Mouse (Mus musculus) thymus, adult 2 months (tissue): Measurements from ENCODE around the gene Ints11. TPM values are rescaled to one million over a fixed set of nuclear protein-coding genes. Genes with fewer than 3 reads are reported as not detected.

Experiments
- DNase-seq: peaks from one replicate; pipeline ENCODE4 v3.0.0; 2021
- H3K27ac ChIP-seq: fragments of 200-500 bp; 2 replicates; pipeline ENCODE4 v1.5.1; 2012; ENCODE audit warnings: low read length, control low read depth; ENCODE audit not compliant: control insufficient read depth, insufficient read depth
- H3K27me3 ChIP-seq: fragments of 200-500 bp; 2 replicates; pipeline ENCODE4 v1.6.1; 2012; ENCODE audit warnings: mild to moderate bottlenecking, low read length, moderate library complexity, mixed read lengths; ENCODE audit not compliant: control insufficient read depth, insufficient read depth
- H3K36me3 ChIP-seq: fragments of 200-500 bp; 2 replicates; pipeline ENCODE4 v1.6.1; 2012; ENCODE audit warnings: mild to moderate bottlenecking, low read length, moderate library complexity; ENCODE audit not compliant: control insufficient read depth, insufficient read depth
- H3K4me1 ChIP-seq: fragments of 200-500 bp; replicated peaks from 2 replicates; pipeline ENCODE4 v1.6.1; 2012; ENCODE audit warnings: low read length; ENCODE audit not compliant: control insufficient read depth, insufficient read depth
- H3K4me3 ChIP-seq: fragments of 200-500 bp; 2 replicates; pipeline ENCODE4 v1.5.1; 2012; ENCODE audit warnings: mild to moderate bottlenecking, low read length, control low read depth, moderate library complexity; ENCODE audit not compliant: control insufficient read depth, insufficient read depth
- CTCF ChIP-seq: fragments of 200-500 bp; IDR thresholded peaks from 2 replicates; pipeline ENCODE4 v1.5.1; 2012; ENCODE audit warnings: mild to moderate bottlenecking, control low read depth, low read length, moderate library complexity, borderline replicate concordance; ENCODE audit not compliant: control insufficient read depth, poor library complexity, insufficient read depth; ENCODE audit errors: extremely low read depth
- POLR2A ChIP-seq: fragments of 200-500 bp; IDR thresholded peaks from 2 replicates; pipeline ENCODE4 v1.6.1; 2012; ENCODE audit warnings: mild to moderate bottlenecking, low read length, control low read depth, moderate library complexity; ENCODE audit not compliant: control insufficient read depth, poor library complexity, insufficient read depth; ENCODE audit errors: extremely low read depth
- WGBS: fragments of 180-500 bp; shearing (Covaris S2); methylation state at CpG from one replicate; pipeline ENCODE4 v1.1.7; 2018; 5-methylcytosine and 5-hydroxymethylcytosine counted together
- polyA plus RNA-seq: library from polyadenylated mRNA; depleted of rRNA; stranded (reverse); fragments of >200 nt; gene quantifications from 2 replicates; pipeline ENCODE4 v1.2.3, GENCODE M21; 2012

Gene Ints11
- polyA plus RNA-seq, 1 experiment, result 107 TPM

- H3K27me3 ChIP-seq, result no peaks in the 10 kb centered on the region
- no peak overlapping the region for H3K27ac ChIP-seq
- H3K4me1 ChIP-seq, result peaks cover 19% of the 10 kb centered on the region
Measured at GRCm38 (mm10) chr4:155847591-155848352, 21.6 kb upstream of the Ints11 start.

GRCm38 (mm10) chr4:155848434-155849095 lies 20.8 kb upstream of the Ints11 start:
- Histone ChIP-seq H3K36me3 (no peaks in the 10 kb centered on the region), H3K4me1 (peaks cover 19% of the 10 kb centered on the region), H3K4me3 (no peak overlapping the region), H3K27ac (no peak overlapping the region), H3K27me3 (no peaks in the 10 kb centered on the region)
- 82% methylated on average over 7 of the region's 7 CpGs for WGBS
- DNase-seq, result no peak
- no peak for TF ChIP-seq POLR2A
- no peak for TF ChIP-seq CTCF

More at GRCm38 (mm10) chr4:155847591-155848352, 21.6 kb upstream of the Ints11 start:
- Histone ChIP-seq H3K36me3 (no peaks in the 10 kb centered on the region), H3K4me3 (peak overlapping the region; percentile 91)
- peak; percentile 63 for DNase-seq
- WGBS, result 5% methylated on average over 69 of the region's 69 CpGs
- TF ChIP-seq POLR2A (no peak), CTCF (no peak)

- 62% methylated on average over 2 of the region's 2 CpGs for WGBS
- TF ChIP-seq CTCF (no peak), POLR2A (no peak)
- Histone ChIP-seq H3K36me3 (no peaks in the 10 kb centered on the region), H3K4me1 (peaks cover 19% of the 10 kb centered on the region), H3K4me3 (no peak overlapping the region), H3K27ac (no peak overlapping the region), H3K27me3 (no peaks in the 10 kb centered on the region)
- DNase-seq, result no peak
Measured at GRCm38 (mm10) chr4:155849391-155849790, 20.0 kb upstream of the Ints11 start.

DNA sequence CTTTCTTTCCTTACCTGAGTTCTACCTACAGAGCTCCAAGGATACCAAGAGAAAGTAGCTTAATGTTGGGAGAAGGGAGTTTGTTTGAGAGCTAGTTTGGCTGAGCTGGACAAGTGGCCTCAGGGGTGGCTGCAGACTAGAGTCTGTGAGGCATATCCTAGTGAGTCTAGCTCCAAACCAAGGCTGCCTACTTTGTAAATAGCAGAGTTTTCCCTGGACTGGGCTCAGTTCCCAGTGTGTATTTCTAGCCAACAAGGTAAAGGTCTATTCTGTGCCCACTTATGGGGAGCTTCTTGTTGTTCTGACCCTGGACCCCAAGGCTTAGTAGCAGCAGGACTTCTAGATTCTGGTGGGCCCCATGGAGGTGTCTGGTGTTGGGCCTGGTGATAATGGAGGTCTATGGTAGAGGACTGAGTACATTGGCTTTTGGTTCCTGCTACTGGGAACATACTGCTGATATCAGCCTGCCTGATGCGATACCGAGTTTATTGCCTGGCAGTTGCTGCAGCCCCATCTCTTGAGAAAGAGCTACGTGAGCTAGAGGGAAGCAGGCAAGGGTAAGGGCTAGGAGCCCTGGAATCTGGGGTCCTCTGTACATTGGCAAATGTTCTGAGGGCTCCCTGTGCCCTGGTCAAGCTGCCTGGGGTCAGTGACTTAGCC lies 19.4 kb upstream of the Ints11 start:
- no peak overlapping the region for H3K4me3 ChIP-seq
- DNase-seq, result no peak
- TF ChIP-seq POLR2A (no peak), CTCF (no peak)
- no peaks in the 10 kb centered on the region for H3K36me3 ChIP-seq
- peaks cover 19% of the 10 kb centered on the region for H3K4me1 ChIP-seq
- no peaks in the 10 kb centered on the region for H3K27me3 ChIP-seq
- H3K27ac ChIP-seq, result no peak overlapping the region
- WGBS, result 98% methylated on average over 3 of the region's 3 CpGs

GRCm38 (mm10) chr4:155851368-155851767 lies 18.0 kb upstream of the Ints11 start:
- Histone ChIP-seq H3K36me3 (no peaks in the 10 kb centered on the region), H3K27ac (no peak overlapping the region), H3K4me1 (peaks cover 19% of the 10 kb centered on the region), H3K4me3 (no peak overlapping the region), H3K27me3 (no peaks in the 10 kb centered on the region)
- WGBS, result 100% methylated on average over 3 of the region's 3 CpGs
- no peak for DNase-seq
- TF ChIP-seq POLR2A (no peak), CTCF (no peak)

DNA sequence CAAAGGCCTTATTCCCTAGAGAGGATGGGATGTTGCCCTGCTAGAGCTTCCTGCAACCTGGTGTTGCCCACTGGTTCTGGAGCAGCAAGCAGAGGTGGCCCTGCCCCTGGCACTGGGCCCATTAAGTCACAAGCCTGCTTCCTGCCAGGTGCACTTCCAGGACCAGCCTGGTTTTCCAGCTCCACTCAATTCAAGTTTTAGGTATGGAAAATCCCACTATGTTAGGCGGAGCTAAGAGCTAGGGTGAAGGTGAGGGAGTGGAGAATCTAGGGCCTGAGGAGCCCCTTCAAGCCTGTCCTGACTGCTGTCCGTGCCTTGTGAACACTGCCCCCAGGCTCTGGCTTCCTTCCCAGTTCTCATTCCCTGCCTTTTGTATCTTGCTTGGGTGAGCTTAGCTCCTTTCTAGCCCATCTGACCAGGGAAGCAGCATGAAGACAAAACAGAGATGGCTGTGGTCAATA lies 17.4 kb upstream of the Ints11 start:
- DNase-seq, result no peak
- TF ChIP-seq CTCF (no peak), POLR2A (no peak)
- no peaks in the 10 kb centered on the region for H3K27me3 ChIP-seq
- H3K4me3 ChIP-seq, result no peak overlapping the region
- H3K36me3 ChIP-seq, result no peaks in the 10 kb centered on the region
- 88% methylated on average over 2 of the region's 2 CpGs for WGBS
- peaks cover 13% of the 10 kb centered on the region for H3K4me1 ChIP-seq
- no peak overlapping the region for H3K27ac ChIP-seq
